8 mouse cellular contexts compared by ENCODE assay signal in genomic region chr10:13968989-13969388, GRCm38 (mm10). TPM values are rescaled to one million over a fixed set of nuclear protein-coding genes. Genes with fewer than 3 reads are reported as not detected.
A peak's percentile ranks its signal among the peaks of the same experiment; 100 is the strongest.
DNase-seq lines count a peak whose midpoint lies in the region; ATAC-seq and TF ChIP-seq lines count a peak whose summit lies in the region.

No protein-coding gene starts in this region.

- no peaks in the 10 kb centered on the region for H3K36me3 ChIP-seq in heart, postnatal 0 days (replicated peaks; ENCODE audit: control insufficient read depth, insufficient read depth, low read length)
- no peaks in the 10 kb centered on the region for H3K36me3 ChIP-seq in heart, embryonic 11.5 days (ENCODE audit: control insufficient read depth, insufficient read depth, low read length)

- H3K4me3 ChIP-seq in heart, postnatal 0 days (ENCODE audit: low read depth, low read length) = no peak overlapping the region
- H3K4me3 ChIP-seq in heart, embryonic 11.5 days (ENCODE audit: low read depth, low read length) = no peak overlapping the region

- TF ChIP-seq CTCF in heart, postnatal 0 days (IDR thresholded peaks at IDR 0.05; ENCODE audit: low read depth) = peak; percentile 62

- H3K27me3 ChIP-seq in heart, postnatal 0 days (ENCODE audit: control insufficient read depth, insufficient read depth, low read length) = no peaks in the 10 kb centered on the region
- no peaks in the 10 kb centered on the region for H3K27me3 ChIP-seq in heart, embryonic 11.5 days (ENCODE audit: control insufficient read depth, insufficient read depth, low read length)

- WGBS in heart, postnatal 0 days = 28% methylated on average over 8 of the region's 8 CpGs
- 19% methylated on average over 8 of the region's 8 CpGs for WGBS in heart, embryonic 11.5 days (ENCODE audit: insufficient replicate concordance)

- TF ChIP-seq EP300 in heart, postnatal 0 days (IDR thresholded peaks at IDR 0.05; ENCODE audit: low read depth) = no peak

- peak overlapping the region; percentile 99; the same call in 1 of the 2 replicates for H3K4me2 ChIP-seq in heart, postnatal 0 days (ENCODE audit: low read depth, low read length)
- H3K4me2 ChIP-seq in heart, embryonic 11.5 days = no peak overlapping the region

- no peaks in the 10 kb centered on the region for H3K9me3 ChIP-seq in heart, postnatal 0 days (replicated peaks; ENCODE audit: control insufficient read depth, low read length)
- no peaks in the 10 kb centered on the region for H3K9me3 ChIP-seq in heart, embryonic 11.5 days (replicated peaks; ENCODE audit: control insufficient read depth, low read length)

- H3K4me1 ChIP-seq in heart, postnatal 0 days (ENCODE audit: control insufficient read depth, insufficient read depth) = peaks cover 10% of the 10 kb centered on the region; the same call in 1 of the 2 replicates
- H3K4me1 ChIP-seq in heart, embryonic 11.5 days (ENCODE audit: control insufficient read depth, insufficient read depth, low read length) = peaks cover 3% of the 10 kb centered on the region; the same call in 1 of the 2 replicates

- no peak for ATAC-seq in heart, postnatal 0 days (ENCODE audit: insufficient read depth, low read depth)
- ATAC-seq in heart, embryonic 11.5 days (replicated peaks; ENCODE audit: insufficient number of reproducible peaks, low FRiP score, low TSS enrichment) = no peak
- ATAC-seq in erythroblast, adult 5-6 weeks (replicated peaks; ENCODE audit: low FRiP score, poor library complexity, severe bottlenecking) = no peak

- no peak overlapping the region for H3K27ac ChIP-seq in heart, postnatal 0 days (ENCODE audit: low read depth)
- H3K27ac ChIP-seq in heart, embryonic 11.5 days (ENCODE audit: low read depth, low read length) = no peak overlapping the region

- peak; percentile 68 for DNase-seq in heart, postnatal 0 days (ENCODE audit: low spot score)
- DNase-seq in B cell, adult 2 months = peak; percentile 47 to 55
- peak; percentile 49 for DNase-seq in cerebellum, adult 8-10 months
- DNase-seq in induced T-regulatory cell, adult 2 months (ENCODE audit: low read depth) = peak; percentile 79
- peak; percentile 60 for DNase-seq in naive thymus-derived CD4-positive, alpha-beta T cell, adult 2 months (ENCODE audit: low read depth)
- DNase-seq in urinary bladder, postnatal 36 days (ENCODE audit: low spot score in 2 of 2) = no peak

- H3K9ac ChIP-seq in heart, postnatal 0 days (replicated peaks; ENCODE audit: low read depth, low read length) = no peak overlapping the region
- no peak overlapping the region for H3K9ac ChIP-seq in heart, embryonic 11.5 days (ENCODE audit: low read depth, low read length)

RNA-seq across cellular contexts. Expression of gene Hivep2, which starts 3.1 kb away (rescaled TPM):
- total RNA-seq in heart, postnatal 0 days (2014; rRNA removed; ENCODE audit: low replicate concordance) = 11.6 and 11.9 TPM in 2 replicates
- 3.7 and 3.8 TPM in 2 replicates for polyA plus RNA-seq in heart, postnatal 0 days (2015; fragmentation: Nextera tagmentation; extraction: Ambion mirVana)
- 7.3 and 8.0 TPM in 2 replicates for polyA plus RNA-seq in heart, embryonic 11.5 days (2014; fragmentation: Nextera tagmentation; extraction: Ambion mirVana)
- total RNA-seq in erythroblast, adult 5-6 weeks (2015; ENCODE audit: low replicate concordance) = 0.21 TPM in 1 of 2 replicates, not detected in the other
- total RNA-seq in erythroblast, adult 5-6 weeks (2017; ENCODE audit: low replicate concordance) = 0.51 and 0.56 TPM in 2 replicates

Comparison
In these comparisons a context has a peak if more than half of its experiments do, and no peak if none do; other contexts are left out.
1. DNase-seq: peak in heart, postnatal 0 days (single experiment), B cell, adult 2 months (2 of 2), cerebellum, adult 8-10 months (single experiment), induced T-regulatory cell, adult 2 months (single experiment) and naive thymus-derived CD4-positive, alpha-beta T cell, adult 2 months (single experiment); none in urinary bladder, postnatal 36 days (0 of 2).